ENCODE assay signal across 12 mouse cellular contexts in genomic region chr6:124465729-124466128, GRCm38 (mm10). TPM values are rescaled to one million over a fixed set of nuclear protein-coding genes. Genes with fewer than 3 reads are reported as not detected.
DNase-seq lines count a peak whose midpoint lies in the region; ATAC-seq and TF ChIP-seq lines count a peak whose summit lies in the region.
"Had no signal": no experiment of that assay in that cellular context is flagged by ENCODE, and none has a peak within 500 bp of the region (broad histone marks: within the 10 kb centered on the region; RNA-seq: fewer than 3 reads in every experiment).

No protein-coding gene starts in this region.

- TF ChIP-seq CTCF in forebrain, postnatal 0 days (IDR thresholded peaks at IDR 0.05; ENCODE audit: low read depth) = no peak
- no peak for TF ChIP-seq CTCF in midbrain, postnatal 0 days (IDR thresholded peaks at IDR 0.05)
- TF ChIP-seq CTCF in lung, adult 2 months (IDR thresholded peaks at IDR 0.05; ENCODE audit: insufficient read depth, low read length) = no peak

- 0 out of 2 replicates have a peak, but pooled peaks cover 4% of the 10 kb centered on the region for H3K27me3 ChIP-seq in forebrain, embryonic 12.5 days
- H3K27me3 ChIP-seq in forebrain, postnatal 0 days (ENCODE audit: insufficient read depth, low read length) = no peaks in the 10 kb centered on the region
- peaks cover 12% of the 10 kb centered on the region for H3K27me3 ChIP-seq in limb, embryonic 12.5 days
- H3K27me3 ChIP-seq in limb, embryonic 10.5 days (ENCODE audit: low read depth, poor library complexity, severe bottlenecking) = peaks cover 30% of the 10 kb centered on the region
- H3K27me3 ChIP-seq in forebrain, embryonic 14.5 days (replicated peaks; ENCODE audit: control insufficient read depth, insufficient read depth, low read length) = no peaks in the 10 kb centered on the region
- H3K27me3 ChIP-seq in midbrain, postnatal 0 days (ENCODE audit: insufficient read depth, low read length) = no peaks in the 10 kb centered on the region

- peaks cover 18% of the 10 kb centered on the region for H3K4me1 ChIP-seq in forebrain, embryonic 12.5 days
- peaks cover 14% of the 10 kb centered on the region for H3K4me1 ChIP-seq in forebrain, postnatal 0 days (ENCODE audit: insufficient read depth)
- peaks cover 15% of the 10 kb centered on the region; the same call in 1 of the 2 replicates for H3K4me1 ChIP-seq in limb, embryonic 12.5 days (replicated peaks)
- peaks cover 18% of the 10 kb centered on the region for H3K4me1 ChIP-seq in limb, embryonic 10.5 days
- no peaks in the 10 kb centered on the region; the same call in 1 of the 2 replicates for H3K4me1 ChIP-seq in forebrain, embryonic 14.5 days (ENCODE audit: control insufficient read depth, insufficient read depth, low read length)
- H3K4me1 ChIP-seq in midbrain, postnatal 0 days (ENCODE audit: insufficient read depth, low read length) = peaks cover 8% of the 10 kb centered on the region; the same call in 1 of the 2 replicates
- H3K4me1 ChIP-seq in lung, adult 2 months (ENCODE audit: control insufficient read depth, insufficient read depth, low read length) = no peaks in the 10 kb centered on the region

- H3K27ac ChIP-seq in forebrain, embryonic 12.5 days = no peak overlapping the region
- no peak overlapping the region for H3K27ac ChIP-seq in forebrain, postnatal 0 days (ENCODE audit: low read depth, low read length)
- no peak overlapping the region for H3K27ac ChIP-seq in limb, embryonic 12.5 days
- no peak overlapping the region for H3K27ac ChIP-seq in limb, embryonic 10.5 days
- no peak overlapping the region for H3K27ac ChIP-seq in forebrain, embryonic 14.5 days (ENCODE audit: low read depth, low read length)
- H3K27ac ChIP-seq in midbrain, postnatal 0 days (ENCODE audit: low read depth, low read length) = peak overlapping the region; percentile 95
- H3K27ac ChIP-seq: liver, embryonic 13.5 days had no signal

- 78% methylated on average over 6 of the region's 6 CpGs for WGBS in forebrain, embryonic 12.5 days
- WGBS in forebrain, postnatal 0 days = 78% methylated on average over 6 of the region's 6 CpGs
- WGBS in limb, embryonic 12.5 days = 53% methylated on average over 6 of the region's 6 CpGs
- WGBS in limb, embryonic 10.5 days = 55% methylated on average over 6 of the region's 6 CpGs
- WGBS in forebrain, embryonic 14.5 days = 79% methylated on average over 6 of the region's 6 CpGs
- 71% methylated on average over 6 of the region's 6 CpGs for WGBS in midbrain, postnatal 0 days
- WGBS in lung, adult 2 months = 72% methylated on average over 6 of the region's 6 CpGs

- H3K4me2 ChIP-seq in forebrain, embryonic 12.5 days = peak overlapping the region; percentile 82; the same call in 1 of the 2 replicates
- H3K4me2 ChIP-seq in forebrain, postnatal 0 days (ENCODE audit: low read depth) = no peak overlapping the region
- peak overlapping the region; percentile 77 for H3K4me2 ChIP-seq in limb, embryonic 12.5 days
- H3K4me2 ChIP-seq in forebrain, embryonic 14.5 days (ENCODE audit: low read length) = peak overlapping the region; percentile 58; the same call in 1 of the 2 replicates
- H3K4me2 ChIP-seq in midbrain, postnatal 0 days (ENCODE audit: low read depth, low read length, poor library complexity, severe bottlenecking) = peak overlapping the region; percentile 82; the same call in 1 of the 2 replicates

- ATAC-seq in forebrain, embryonic 12.5 days (ENCODE audit: low FRiP score) = no peak
- no peak for ATAC-seq in forebrain, postnatal 0 days
- 0 out of 2 replicates have a peak, but pooled peaks have one; percentile 33 for ATAC-seq in limb, embryonic 12.5 days (ENCODE audit: insufficient number of reproducible peaks, insufficient read depth, low FRiP score, low TSS enrichment, low read depth)
- ATAC-seq in forebrain, embryonic 14.5 days = no peak
- no peak for ATAC-seq in midbrain, postnatal 0 days (ENCODE audit: low FRiP score)
- ATAC-seq: Patski had no signal

- H3K9ac ChIP-seq in forebrain, embryonic 12.5 days = no peak overlapping the region
- H3K9ac ChIP-seq in forebrain, postnatal 0 days = no peak overlapping the region
- H3K9ac ChIP-seq in limb, embryonic 12.5 days (replicated peaks) = no peak overlapping the region
- H3K9ac ChIP-seq in forebrain, embryonic 14.5 days (ENCODE audit: low read length) = no peak overlapping the region
- H3K9ac ChIP-seq in midbrain, postnatal 0 days (replicated peaks; ENCODE audit: low read length, poor library complexity, severe bottlenecking) = 0 out of 2 replicates have a peak overlapping the region, but pooled peaks have one; percentile 91

- H3K4me3 ChIP-seq in forebrain, embryonic 12.5 days (replicated peaks) = no peak overlapping the region
- H3K4me3 ChIP-seq in forebrain, postnatal 0 days (ENCODE audit: low read depth, low read length) = no peak overlapping the region
- no peak overlapping the region for H3K4me3 ChIP-seq in limb, embryonic 12.5 days (replicated peaks)
- no peak overlapping the region for H3K4me3 ChIP-seq in limb, embryonic 10.5 days
- H3K4me3 ChIP-seq in forebrain, embryonic 14.5 days (ENCODE audit: low read depth, low read length) = no peak overlapping the region
- H3K4me3 ChIP-seq in midbrain, postnatal 0 days (ENCODE audit: low read depth, low read length) = peak overlapping the region; percentile 70; the same call in 1 of the 2 replicates
- H3K4me3 ChIP-seq in lung, adult 2 months (replicated peaks; ENCODE audit: extremely low read depth, low read depth, low read length) = no peak overlapping the region

- no peak for DNase-seq in forebrain, postnatal 0 days
- no peak for DNase-seq in limb, embryonic 10.5 days (ENCODE audit: low spot score)
- DNase-seq in forebrain, embryonic 14.5 days (ENCODE audit: low spot score) = no peak
- DNase-seq in midbrain, postnatal 0 days (ENCODE audit: low spot score) = no peak
- no peak for DNase-seq in layer of hippocampus, postnatal 25 days (ENCODE audit: extremely low spot score in 1 of 2, low spot score in 1 of 2)
- DNase-seq in lung, adult 2 months = no peak
- DNase-seq: adrenal gland, adult 2 months; liver, embryonic 13.5 days; thymus, adult 2 months had no signal

- H3K36me3 ChIP-seq in forebrain, embryonic 12.5 days (replicated peaks) = 0 out of 2 replicates have a peak, but pooled peaks cover under 1% of the 10 kb centered on the region
- peaks cover 7% of the 10 kb centered on the region for H3K36me3 ChIP-seq in forebrain, postnatal 0 days (ENCODE audit: insufficient read depth)
- H3K36me3 ChIP-seq in limb, embryonic 12.5 days = no peaks in the 10 kb centered on the region
- no peaks in the 10 kb centered on the region for H3K36me3 ChIP-seq in limb, embryonic 10.5 days
- H3K36me3 ChIP-seq in forebrain, embryonic 14.5 days (ENCODE audit: control insufficient read depth, insufficient read depth, low read length) = no peaks in the 10 kb centered on the region
- 0 out of 2 replicates have a peak, but pooled peaks cover under 1% of the 10 kb centered on the region for H3K36me3 ChIP-seq in midbrain, postnatal 0 days (ENCODE audit: insufficient read depth, low read length)
- H3K36me3 ChIP-seq: liver, embryonic 13.5 days had no signal

- no peak for TF ChIP-seq POLR2A in lung, adult 2 months (IDR thresholded peaks at IDR 0.05; ENCODE audit: borderline replicate concordance, extremely low read depth, low read depth, low read length)

- no peaks in the 10 kb centered on the region for H3K9me3 ChIP-seq in forebrain, embryonic 12.5 days
- H3K9me3 ChIP-seq in forebrain, postnatal 0 days (ENCODE audit: low read length) = no peaks in the 10 kb centered on the region
- no peaks in the 10 kb centered on the region for H3K9me3 ChIP-seq in limb, embryonic 12.5 days
- H3K9me3 ChIP-seq in limb, embryonic 10.5 days (replicated peaks) = no peaks in the 10 kb centered on the region
- H3K9me3 ChIP-seq in forebrain, embryonic 14.5 days (replicated peaks; ENCODE audit: control insufficient read depth, low read length) = no peaks in the 10 kb centered on the region
- no peaks in the 10 kb centered on the region for H3K9me3 ChIP-seq in midbrain, postnatal 0 days (ENCODE audit: low read length)
- H3K9me3 ChIP-seq: liver, embryonic 13.5 days had no signal

RNA-seq across cellular contexts. Expression of gene Clstn3, which starts 1.1 kb away (rescaled TPM):
- polyA plus RNA-seq in forebrain, embryonic 12.5 days (2016; fragmentation: Nextera tagmentation; extraction: Ambion mirVana) = 25.9 and 27.3 TPM in 2 replicates
- total RNA-seq in forebrain, postnatal 0 days (2014; rRNA removed) = 167 and 223 TPM in 2 replicates
- polyA plus RNA-seq in forebrain, postnatal 0 days (2015; fragmentation: Nextera tagmentation; extraction: Ambion mirVana) = 97.3 and 134 TPM in 2 replicates
- 10.3 and 10.9 TPM in 2 replicates for polyA plus RNA-seq in limb, embryonic 12.5 days (2016; fragmentation: Nextera tagmentation; extraction: Ambion mirVana)
- polyA plus RNA-seq in limb, embryonic 10.5 days (2016; fragmentation: Nextera tagmentation; extraction: Ambion mirVana) = 2.1 and 5.4 TPM in 2 replicates
- 34.1 and 48.7 TPM in 2 replicates for polyA plus RNA-seq in forebrain, embryonic 14.5 days (2014; fragmentation: Nextera tagmentation; extraction: Ambion mirVana)
- total RNA-seq in midbrain, postnatal 0 days (2014; rRNA removed) = 315 and 318 TPM in 2 replicates
- polyA plus RNA-seq in midbrain, postnatal 0 days (2015; fragmentation: Nextera tagmentation; extraction: Ambion mirVana) = 205 and 226 TPM in 2 replicates
- total RNA-seq in layer of hippocampus, postnatal 25 days (2021) = 100 to 1,000 TPM; 278 to 279 TPM
- 3.2 and 9.1 TPM in 2 replicates for polyA plus RNA-seq in lung, adult 2 months (2012; rRNA removed)

RNA-seq across cellular contexts. Expression of gene C1rl, which starts 27.2 kb away (rescaled TPM):
- 0.10 TPM in 1 of 2 replicates, not detected in the other for polyA plus RNA-seq in forebrain, embryonic 12.5 days (2016; fragmentation: Nextera tagmentation; extraction: Ambion mirVana)
- total RNA-seq in forebrain, postnatal 0 days (2014; rRNA removed) = 0.48 TPM in 1 of 2 replicates, not detected in the other
- 0.19 and 0.22 TPM in 2 replicates for polyA plus RNA-seq in forebrain, postnatal 0 days (2015; fragmentation: Nextera tagmentation; extraction: Ambion mirVana)
- polyA plus RNA-seq in limb, embryonic 12.5 days (2016; fragmentation: Nextera tagmentation; extraction: Ambion mirVana) = 0.54 and 0.63 TPM in 2 replicates
- 0.69 and 0.84 TPM in 2 replicates for polyA plus RNA-seq in limb, embryonic 10.5 days (2016; fragmentation: Nextera tagmentation; extraction: Ambion mirVana)
- 0.17 and 0.27 TPM in 2 replicates for polyA plus RNA-seq in forebrain, embryonic 14.5 days (2014; fragmentation: Nextera tagmentation; extraction: Ambion mirVana)
- 0.19 TPM in 1 of 2 replicates, not detected in the other for total RNA-seq in midbrain, postnatal 0 days (2014; rRNA removed)
- 0.16 and 0.35 TPM in 2 replicates for polyA plus RNA-seq in midbrain, postnatal 0 days (2015; fragmentation: Nextera tagmentation; extraction: Ambion mirVana)
- total RNA-seq in layer of hippocampus, postnatal 25 days (2021) = under 1 TPM; 0.28 to 0.42 TPM
- 4.6 and 5.9 TPM in 2 replicates for polyA plus RNA-seq in lung, adult 2 months (2012; rRNA removed)

RNA-seq across cellular contexts. Expression of gene C1ra, which starts 46.5 kb away (rescaled TPM):
- 0.14 and 0.19 TPM in 2 replicates for polyA plus RNA-seq in forebrain, embryonic 12.5 days (2016; fragmentation: Nextera tagmentation; extraction: Ambion mirVana)
- total RNA-seq in forebrain, postnatal 0 days (2014; rRNA removed) = 0.23 and 1.1 TPM in 2 replicates
- 0.49 and 0.58 TPM in 2 replicates for polyA plus RNA-seq in forebrain, postnatal 0 days (2015; fragmentation: Nextera tagmentation; extraction: Ambion mirVana)
- 0.56 and 0.61 TPM in 2 replicates for polyA plus RNA-seq in limb, embryonic 12.5 days (2016; fragmentation: Nextera tagmentation; extraction: Ambion mirVana)
- polyA plus RNA-seq in limb, embryonic 10.5 days (2016; fragmentation: Nextera tagmentation; extraction: Ambion mirVana) = 0.06 and 0.26 TPM in 2 replicates
- 0.19 and 0.24 TPM in 2 replicates for polyA plus RNA-seq in forebrain, embryonic 14.5 days (2014; fragmentation: Nextera tagmentation; extraction: Ambion mirVana)
- total RNA-seq in midbrain, postnatal 0 days (2014; rRNA removed) = 0.24 and 0.49 TPM in 2 replicates
- polyA plus RNA-seq in midbrain, postnatal 0 days (2015; fragmentation: Nextera tagmentation; extraction: Ambion mirVana) = 0.42 and 0.54 TPM in 2 replicates
- total RNA-seq in layer of hippocampus, postnatal 25 days (2021) = under 1 TPM; 0.66 to 0.82 TPM
- polyA plus RNA-seq in lung, adult 2 months (2012; rRNA removed) = 47.2 and 58.0 TPM in 2 replicates

RNA-seq across cellular contexts. Expression of gene Pex5, which starts 50.9 kb away (rescaled TPM):
- polyA plus RNA-seq in forebrain, embryonic 12.5 days (2016; fragmentation: Nextera tagmentation; extraction: Ambion mirVana) = 65.9 and 66.0 TPM in 2 replicates
- 98.2 and 103 TPM in 2 replicates for total RNA-seq in forebrain, postnatal 0 days (2014; rRNA removed)
- polyA plus RNA-seq in forebrain, postnatal 0 days (2015; fragmentation: Nextera tagmentation; extraction: Ambion mirVana) = 49.6 and 55.3 TPM in 2 replicates
- polyA plus RNA-seq in limb, embryonic 12.5 days (2016; fragmentation: Nextera tagmentation; extraction: Ambion mirVana) = 49.8 and 50.3 TPM in 2 replicates
- polyA plus RNA-seq in limb, embryonic 10.5 days (2016; fragmentation: Nextera tagmentation; extraction: Ambion mirVana) = 38.0 and 41.4 TPM in 2 replicates
- 55.9 and 63.2 TPM in 2 replicates for polyA plus RNA-seq in forebrain, embryonic 14.5 days (2014; fragmentation: Nextera tagmentation; extraction: Ambion mirVana)
- total RNA-seq in midbrain, postnatal 0 days (2014; rRNA removed) = 73.2 and 78.9 TPM in 2 replicates
- 52.9 and 53.1 TPM in 2 replicates for polyA plus RNA-seq in midbrain, postnatal 0 days (2015; fragmentation: Nextera tagmentation; extraction: Ambion mirVana)
- 10 to 100 TPM; 55.5 to 58.9 TPM for total RNA-seq in layer of hippocampus, postnatal 25 days (2021)
- 24.2 and 31.2 TPM in 2 replicates for polyA plus RNA-seq in lung, adult 2 months (2012; rRNA removed)

Comparison
In these comparisons a context has a peak if more than half of its experiments do, and no peak if none do; other contexts are left out.
1. RNA of gene C1ra, which starts 46.5 kb away (polyA plus RNA-seq): 47.2 to 58.0 TPM in lung, adult 2 months; 0.56 to 0.61 TPM in limb, embryonic 12.5 days, 0.49 to 0.58 TPM in forebrain, postnatal 0 days, 0.42 to 0.54 TPM in midbrain, postnatal 0 days, 0.06 to 0.26 TPM in limb, embryonic 10.5 days, 0.19 to 0.24 TPM in forebrain, embryonic 14.5 days and 0.14 to 0.19 TPM in forebrain, embryonic 12.5 days; every median in the first group is over 10 times any median in the second.